Mouse (Mus musculus) testis, adult 2 months (tissue): Measurements from ENCODE around the gene Efl1.

Experiments used
- CTCF ChIP-seq: fragments of 200-500 bp; IDR thresholded peaks from 2 replicates; pipeline ENCODE4 v1.5.1; 2012; ENCODE audit warnings: low read depth, mild to moderate bottlenecking, inconsistent platforms, low read length, moderate library complexity; ENCODE audit not compliant: control insufficient read depth, insufficient read depth, insufficient replicate concordance
- POLR2A ChIP-seq: fragments of 200-500 bp; IDR thresholded peaks from 2 replicates; pipeline ENCODE4 v1.6.1; 2012; ENCODE audit warnings: low read depth, mild to moderate bottlenecking, inconsistent platforms, low read length, moderate library complexity; ENCODE audit not compliant: control insufficient read depth

DNA sequence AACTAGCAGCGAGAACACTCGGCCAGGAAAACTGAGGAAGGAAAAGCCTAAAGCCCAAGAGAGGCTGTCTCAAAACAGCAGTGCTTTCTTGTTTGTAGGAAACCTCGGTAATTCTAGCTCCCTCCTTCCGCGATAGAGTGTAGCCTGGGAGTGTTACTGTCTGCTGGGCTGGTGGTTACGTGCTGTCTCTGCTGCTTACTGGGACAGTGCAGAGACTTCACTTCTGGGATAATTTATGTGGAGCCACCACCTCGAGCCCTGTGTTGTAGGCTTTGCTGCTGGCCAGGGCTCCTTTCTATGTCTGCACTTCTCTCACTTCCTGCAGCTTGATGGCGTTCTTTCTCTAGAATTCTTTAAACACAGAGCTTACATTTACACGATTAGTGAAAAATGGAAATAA, 124.7 kb downstream of the Efl1 start:
- no peak for TF ChIP-seq CTCF
- no peak for TF ChIP-seq POLR2A
